Mouse (Mus musculus): ENCODE results near the gene Aig1. TPM values are rescaled to one million over a fixed set of nuclear protein-coding genes. Genes with fewer than 3 reads are reported as not detected.

The Aig1 gene
- polyA plus RNA-seq, 1 experiment from 2014 or later: 15.6 TPM

DNA sequence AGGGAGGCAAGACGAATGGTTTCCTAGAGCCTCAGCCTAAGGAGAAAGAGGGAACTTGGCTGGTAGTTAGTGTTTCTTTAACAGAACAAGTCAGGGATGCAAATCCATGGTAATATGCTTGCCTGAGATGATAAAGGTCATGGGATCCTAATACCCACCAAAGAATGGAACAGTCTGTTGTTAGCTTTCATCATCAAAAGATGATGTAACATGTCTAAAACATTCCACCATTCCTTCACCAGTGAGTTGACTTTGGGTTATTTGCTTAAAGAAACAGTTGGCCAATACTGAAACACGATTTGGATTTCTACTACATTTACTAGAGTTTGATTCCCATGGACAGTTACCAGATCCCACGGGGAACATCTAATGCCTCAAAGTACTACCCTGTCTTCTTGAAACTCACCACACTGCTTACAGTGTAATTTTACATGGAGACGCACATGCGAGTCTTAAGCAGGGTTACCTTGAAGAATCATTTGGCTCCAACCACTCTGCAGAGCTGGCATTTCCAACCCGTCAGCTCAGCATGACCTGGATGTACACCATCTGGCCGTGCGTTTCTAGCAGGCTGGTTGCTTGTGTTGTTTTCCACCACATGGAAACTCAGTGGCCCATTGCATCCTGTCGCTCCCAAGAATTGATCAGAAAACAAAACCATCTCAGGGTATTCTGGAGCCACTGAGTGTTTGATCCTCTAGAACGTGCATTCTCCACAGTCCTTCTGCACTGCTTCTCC is 32.9 kb downstream of the Aig1 start:
- Histone ChIP-seq H3K27ac (no peak overlapping the region), H3K36me3 (ENCODE audit: inconsistent target) (no peaks in the 10 kb centered on the region), H3K4me3 (ENCODE audit: inconsistent target) (no peak overlapping the region), H3K79me2 (ENCODE audit: inconsistent target) (no peaks in the 10 kb centered on the region)
- WGBS (ENCODE audit: missing documents): 96% methylated on average over 9 of the region's 10 CpGs

DNA sequence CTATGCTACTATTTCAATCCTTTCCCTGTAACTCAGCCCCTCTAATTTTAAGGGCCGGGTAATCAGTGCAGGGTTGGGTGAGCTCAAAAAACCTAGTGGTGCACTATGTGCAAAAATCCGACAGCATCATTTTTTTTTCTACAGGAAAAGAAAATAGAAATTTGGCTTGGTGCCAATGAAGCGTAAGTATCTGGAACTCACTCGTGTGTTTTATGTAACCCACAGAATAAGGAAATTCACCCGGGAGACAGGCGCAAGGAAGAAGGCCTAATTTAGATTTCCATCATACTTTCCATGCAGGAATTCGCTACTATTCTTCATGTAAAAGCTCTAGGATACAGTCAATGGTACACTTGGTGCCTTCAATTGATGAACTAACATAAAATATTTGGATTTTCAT is 34.7 kb downstream of the Aig1 start:
- no peak overlapping the region for H3K27ac ChIP-seq
- no peaks in the 10 kb centered on the region for H3K36me3 ChIP-seq (ENCODE audit: inconsistent target)
- H3K79me2 ChIP-seq (ENCODE audit: inconsistent target): no peaks in the 10 kb centered on the region
- no peak overlapping the region for H3K4me3 ChIP-seq (ENCODE audit: inconsistent target)
- 77% methylated on average over 7 of the region's 7 CpGs for WGBS (ENCODE audit: missing documents)

- Histone ChIP-seq H3K36me3 (ENCODE audit: inconsistent target) (no peaks in the 10 kb centered on the region), H3K27ac (peak overlapping the region; percentile 17; the same call in 1 of the 2 replicates), H3K79me2 (ENCODE audit: inconsistent target) (no peaks in the 10 kb centered on the region), H3K4me3 (ENCODE audit: inconsistent target) (no peak overlapping the region)
- 93% methylated on average over 12 of the region's 12 CpGs for WGBS (ENCODE audit: missing documents)
These were observed 35.7 kb downstream of the Aig1 start for GRCm38 (mm10) chr10:13833066-13833566.

DNA sequence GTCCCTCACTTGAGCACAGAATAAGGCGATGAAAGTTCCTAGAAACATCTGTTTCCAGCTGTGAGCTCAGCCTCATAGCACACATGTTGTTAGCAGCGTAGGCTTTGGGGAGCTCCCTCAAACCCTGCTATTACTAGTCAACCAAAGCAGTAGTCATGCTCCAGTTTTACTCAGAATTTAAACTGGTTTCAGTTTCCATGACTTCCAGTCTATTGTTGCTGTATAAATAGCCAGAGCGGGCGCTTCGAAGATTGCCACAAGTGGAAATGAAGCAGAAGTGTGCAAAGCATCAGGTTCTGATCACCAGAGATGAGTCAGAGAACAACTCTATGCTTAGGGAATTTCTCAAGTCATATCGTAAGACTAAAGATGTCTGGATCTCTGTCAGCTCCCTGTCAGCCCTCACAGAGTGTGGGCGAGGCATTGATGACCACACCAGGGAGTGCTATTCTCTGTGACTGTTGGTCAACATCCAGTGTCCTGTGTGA is 36.2 kb downstream of the Aig1 start:
- no peak overlapping the region for H3K4me3 ChIP-seq (ENCODE audit: inconsistent target)
- WGBS (ENCODE audit: missing documents): 49% methylated on average over 7 of the region's 7 CpGs
- peak overlapping the region; percentile 17; the same call in 1 of the 2 replicates for H3K27ac ChIP-seq
- no peaks in the 10 kb centered on the region for H3K36me3 ChIP-seq (ENCODE audit: inconsistent target)
- H3K79me2 ChIP-seq (ENCODE audit: inconsistent target): no peaks in the 10 kb centered on the region

- Histone ChIP-seq H3K27ac (no peak overlapping the region), H3K36me3 (ENCODE audit: inconsistent target) (no peaks in the 10 kb centered on the region), H3K79me2 (ENCODE audit: inconsistent target) (no peaks in the 10 kb centered on the region), H3K4me3 (ENCODE audit: inconsistent target) (no peak overlapping the region)
- 94% methylated on average over 8 of the region's 8 CpGs for WGBS (ENCODE audit: missing documents)
These were observed 41.6 kb downstream of the Aig1 start for GRCm38 (mm10) chr10:13827150-13827549.

DNA sequence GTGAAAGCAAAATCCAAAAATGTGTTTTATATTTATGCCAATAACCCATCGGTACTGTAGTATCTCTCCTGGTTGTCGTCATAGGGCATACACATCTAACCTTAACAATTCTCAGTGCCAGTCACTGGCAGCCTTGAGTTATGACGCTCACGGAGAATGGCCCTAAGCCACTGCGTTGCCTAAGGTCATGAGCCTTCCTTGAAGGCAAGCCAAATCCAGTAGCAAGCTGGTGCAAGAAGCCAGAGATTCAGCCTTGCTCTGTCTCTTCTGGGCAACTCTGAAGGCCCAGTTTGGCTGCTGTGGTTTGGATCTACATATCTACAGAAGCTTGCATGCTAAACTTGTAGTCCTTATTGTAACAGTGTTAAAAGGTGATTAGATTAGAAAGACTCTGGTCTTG is 55.2 kb downstream of the Aig1 start:
- Histone ChIP-seq H3K4me3 (ENCODE audit: inconsistent target) (no peak overlapping the region), H3K79me2 (ENCODE audit: inconsistent target) (no peaks in the 10 kb centered on the region), H3K27ac (no peak overlapping the region), H3K36me3 (ENCODE audit: inconsistent target) (no peaks in the 10 kb centered on the region)
- 97% methylated on average over 5 of the region's 5 CpGs for WGBS (ENCODE audit: missing documents)

DNA sequence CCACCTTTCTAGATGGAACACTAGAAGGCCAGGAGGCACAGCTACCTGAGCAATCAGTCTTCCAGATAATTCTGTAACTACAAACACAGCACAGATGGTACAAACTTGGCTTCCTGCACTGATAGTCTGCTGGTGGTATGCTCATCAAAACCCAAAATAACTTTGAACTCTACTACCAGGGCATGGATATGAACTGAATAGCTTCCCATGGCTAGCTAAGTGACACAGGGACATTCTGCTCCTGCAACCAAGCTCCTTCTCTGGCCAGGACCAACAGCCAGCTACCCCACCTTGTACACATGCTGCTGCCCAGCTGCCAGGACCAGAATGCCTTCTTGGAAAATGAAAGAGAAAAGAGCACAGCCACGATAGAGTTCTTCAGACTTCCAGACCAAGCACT is 60.5 kb downstream of the Aig1 start:
- H3K27ac ChIP-seq: no peak overlapping the region
- H3K4me3 ChIP-seq (ENCODE audit: inconsistent target): no peak overlapping the region
- 100% methylated on average over 1 of the region's 1 CpGs for WGBS (ENCODE audit: missing documents)
- no peaks in the 10 kb centered on the region for H3K79me2 ChIP-seq (ENCODE audit: inconsistent target)
- no peaks in the 10 kb centered on the region for H3K36me3 ChIP-seq (ENCODE audit: inconsistent target)

DNA sequence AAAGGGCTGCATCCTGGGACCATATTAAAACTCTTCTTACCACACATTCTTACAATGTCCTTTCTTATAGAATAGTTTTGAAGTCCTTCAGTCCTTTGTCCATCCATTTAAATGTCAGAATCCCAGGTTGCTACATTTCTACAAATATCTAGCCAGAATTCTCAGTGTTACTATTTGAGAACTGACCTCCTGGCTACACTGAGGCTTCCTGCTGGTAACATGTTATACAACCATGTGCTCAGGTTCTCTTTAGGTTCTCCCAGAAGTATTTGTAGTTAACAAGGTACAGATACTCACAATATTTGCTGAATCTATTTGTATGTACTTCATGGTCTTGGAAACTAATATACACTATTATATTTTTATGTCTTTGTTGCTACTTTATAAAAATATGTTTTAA is 62.0 kb downstream of the Aig1 start:
- H3K36me3 ChIP-seq (ENCODE audit: inconsistent target): no peaks in the 10 kb centered on the region
- no peak overlapping the region for H3K4me3 ChIP-seq (ENCODE audit: inconsistent target)
- no peaks in the 10 kb centered on the region for H3K79me2 ChIP-seq (ENCODE audit: inconsistent target)
- no peak overlapping the region for H3K27ac ChIP-seq

DNA sequence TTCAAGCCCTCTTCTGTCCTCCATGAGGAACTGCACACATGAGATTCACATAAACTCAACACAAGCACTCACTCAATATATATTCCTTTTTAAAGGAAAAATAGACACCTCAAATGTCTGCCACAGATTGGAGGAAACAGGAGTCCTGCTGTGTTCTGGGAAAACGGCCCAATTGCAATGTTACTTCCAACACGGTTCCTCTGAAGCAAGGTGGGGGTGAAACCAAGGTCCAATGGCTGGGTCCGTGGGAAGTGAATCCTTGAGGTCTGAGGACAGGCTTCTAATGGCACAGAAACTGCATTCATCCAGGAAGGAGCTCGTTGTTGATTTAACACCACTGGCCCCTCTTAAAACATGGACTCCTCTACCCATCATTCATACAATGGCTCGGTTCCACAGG is 67.5 kb downstream of the Aig1 start:
- H3K36me3 ChIP-seq (ENCODE audit: inconsistent target): no peaks in the 10 kb centered on the region
- H3K4me3 ChIP-seq (ENCODE audit: inconsistent target): no peak overlapping the region
- WGBS (ENCODE audit: missing documents): 98% methylated on average over 5 of the region's 5 CpGs
- no peaks in the 10 kb centered on the region for H3K79me2 ChIP-seq (ENCODE audit: inconsistent target)
- no peak overlapping the region for H3K27ac ChIP-seq

GRCm38 (mm10) chr10:13793458-13793857 is 75.3 kb downstream of the Aig1 start:
- no peaks in the 10 kb centered on the region for H3K36me3 ChIP-seq (ENCODE audit: inconsistent target)
- no peak overlapping the region for H3K4me3 ChIP-seq (ENCODE audit: inconsistent target)
- 100% methylated on average over 1 of the region's 1 CpGs for WGBS (ENCODE audit: missing documents)
- no peaks in the 10 kb centered on the region for H3K79me2 ChIP-seq (ENCODE audit: inconsistent target)
- no peak overlapping the region for H3K27ac ChIP-seq

DNA sequence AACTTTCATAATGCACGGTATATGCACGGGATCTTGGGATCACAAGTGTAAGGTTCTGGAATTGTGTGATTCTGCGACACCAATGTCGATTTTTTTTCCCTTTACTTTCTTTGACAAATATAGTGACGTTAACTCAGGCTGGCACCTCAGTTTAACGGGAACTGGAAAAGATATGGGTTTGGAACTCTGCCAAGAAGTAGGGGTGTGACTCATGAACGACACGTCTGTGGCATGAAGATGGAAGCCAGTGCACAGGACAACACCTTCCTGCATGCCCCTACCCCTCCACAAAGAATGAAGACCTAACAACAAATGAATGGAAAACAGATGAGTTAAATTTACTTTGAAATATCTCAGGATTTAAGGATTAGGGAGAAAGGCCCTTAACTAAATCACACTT is 76.0 kb downstream of the Aig1 start:
- no peak overlapping the region for H3K27ac ChIP-seq
- no peaks in the 10 kb centered on the region for H3K36me3 ChIP-seq (ENCODE audit: inconsistent target)
- WGBS (ENCODE audit: missing documents): 69% methylated on average over 8 of the region's 8 CpGs
- no peak overlapping the region for H3K4me3 ChIP-seq (ENCODE audit: inconsistent target)
- H3K79me2 ChIP-seq (ENCODE audit: inconsistent target): no peaks in the 10 kb centered on the region

GRCm38 (mm10) chr10:13789604-13790003 is 79.2 kb downstream of the Aig1 start:
- H3K79me2 ChIP-seq (ENCODE audit: inconsistent target): no peaks in the 10 kb centered on the region
- H3K36me3 ChIP-seq (ENCODE audit: inconsistent target): no peaks in the 10 kb centered on the region
- no peak overlapping the region for H3K27ac ChIP-seq
- no peak overlapping the region for H3K4me3 ChIP-seq (ENCODE audit: inconsistent target)
- WGBS (ENCODE audit: missing documents): 93% methylated on average over 1 of the region's 1 CpGs

GRCm38 (mm10) chr10:13788057-13788456 is 80.7 kb downstream of the Aig1 start:
- WGBS (ENCODE audit: missing documents): 95% methylated on average over 9 of the region's 9 CpGs
- Histone ChIP-seq H3K27ac (no peak overlapping the region), H3K36me3 (ENCODE audit: inconsistent target) (no peaks in the 10 kb centered on the region), H3K79me2 (ENCODE audit: inconsistent target) (no peaks in the 10 kb centered on the region), H3K4me3 (ENCODE audit: inconsistent target) (no peak overlapping the region)

DNA sequence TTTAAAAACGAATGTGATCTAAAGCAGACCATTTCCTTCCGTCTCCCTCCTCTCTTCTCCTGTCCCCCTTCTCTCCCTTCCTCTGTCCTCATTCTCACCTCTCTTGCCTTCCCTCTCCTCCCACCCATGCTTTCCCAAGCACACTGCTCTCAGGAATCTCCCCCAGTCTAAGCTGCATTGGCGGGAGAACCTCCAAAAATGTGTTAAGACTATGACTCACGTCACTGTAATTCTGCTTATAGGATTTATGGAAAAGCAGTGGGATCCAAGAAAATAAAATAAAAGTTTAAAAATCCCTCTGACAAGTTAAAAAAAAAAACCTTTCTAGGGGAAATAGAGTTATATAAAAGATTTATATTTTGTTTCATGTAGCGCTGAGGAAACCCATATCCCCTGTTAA is 86.0 kb downstream of the Aig1 start:
- WGBS (ENCODE audit: missing documents): 99% methylated on average over 5 of the region's 5 CpGs
- Histone ChIP-seq H3K79me2 (ENCODE audit: inconsistent target) (no peaks in the 10 kb centered on the region), H3K4me3 (ENCODE audit: inconsistent target) (no peak overlapping the region), H3K27ac (no peak overlapping the region), H3K36me3 (ENCODE audit: inconsistent target) (no peaks in the 10 kb centered on the region)

DNA sequence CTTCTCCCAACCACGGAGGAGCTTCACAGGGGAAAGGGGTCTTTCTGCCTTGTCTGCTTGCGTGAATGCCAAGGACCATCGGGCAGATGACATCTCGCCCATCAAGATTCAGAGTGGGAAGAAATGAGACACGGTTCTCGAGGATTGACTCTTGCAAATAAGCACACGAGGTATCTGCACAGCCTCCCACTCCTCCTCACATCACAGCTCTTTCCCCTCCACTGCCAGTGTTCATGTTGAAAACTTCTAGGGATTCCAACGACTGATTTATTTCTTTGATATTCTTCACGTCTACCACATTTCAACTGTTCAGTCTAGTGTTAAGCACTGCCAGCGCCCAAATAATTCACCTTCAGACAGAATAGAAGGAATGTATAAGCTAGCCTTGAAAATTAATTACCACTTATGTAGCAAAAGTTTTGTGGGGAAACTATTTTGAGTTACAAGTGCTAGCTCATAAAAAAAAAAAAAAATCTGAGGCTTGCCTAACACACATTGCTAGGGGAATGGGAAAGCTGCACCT is 86.5 kb downstream of the Aig1 start:
- Histone ChIP-seq H3K27ac (no peak overlapping the region), H3K36me3 (ENCODE audit: inconsistent target) (no peaks in the 10 kb centered on the region), H3K4me3 (ENCODE audit: inconsistent target) (no peak overlapping the region), H3K79me2 (ENCODE audit: inconsistent target) (no peaks in the 10 kb centered on the region)
- WGBS (ENCODE audit: missing documents): 89% methylated on average over 10 of the region's 10 CpGs
